Mouse (Mus musculus) erythroblast, embryonic 14.5 days (primary cell): ENCODE results near the gene Rab22a.

Source experiments
- GATA1 ChIP-seq: IDR thresholded peaks from 2 replicates; pipeline ENCODE4 v1.6.1; 2012; ENCODE audit warnings: low read length, inconsistent platforms, mixed read lengths
- TAL1 ChIP-seq: IDR thresholded peaks from 3 replicates; pipeline ENCODE4 v1.6.1; 2012; ENCODE audit warnings: low read length, inconsistent platforms, mixed read lengths

DNA sequence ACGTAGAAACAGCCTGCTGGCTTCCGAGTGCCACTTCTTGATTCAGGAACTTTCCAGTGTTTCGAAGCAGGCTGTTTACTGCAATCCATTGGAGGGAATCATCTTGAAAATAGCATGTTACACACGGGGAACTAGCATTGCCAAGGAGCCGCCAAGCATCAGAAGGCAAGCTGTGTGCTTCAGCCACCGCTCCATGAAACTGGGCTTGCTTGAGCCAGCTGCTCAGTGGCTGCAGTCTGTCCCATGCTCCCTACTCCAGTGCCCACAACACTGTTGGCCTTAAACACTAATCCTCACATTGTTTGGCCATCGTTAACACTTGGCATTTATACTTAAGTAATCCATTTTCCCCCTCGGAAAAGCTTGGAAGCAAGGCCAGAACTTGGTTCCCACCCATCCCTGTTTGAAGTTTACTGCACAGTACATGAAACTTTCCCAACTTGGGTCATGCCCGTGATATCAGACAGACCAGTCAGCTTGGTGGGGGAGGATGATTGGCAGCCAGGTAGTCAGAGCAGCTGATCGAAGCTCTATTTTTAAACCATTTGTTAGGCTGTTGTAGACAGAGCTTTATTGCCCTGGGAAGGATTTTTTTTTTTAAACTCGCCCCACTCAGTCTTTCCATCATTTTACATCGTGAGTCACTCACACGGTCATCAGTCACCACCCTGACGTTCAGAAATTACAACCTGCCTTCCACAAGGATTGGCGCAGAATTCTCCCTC lies 46.4 kb downstream of the Rab22a start:
- TF ChIP-seq GATA1 (no peak), TAL1 (no peak)
